Mouse (Mus musculus) ES-Bruce4 (cell line): ENCODE measurements at regions not wholly inside any gene's neighbourhood (a gene's known extent, or its start where the extent isn't known, plus 50 kb on each side); places are given as distances from the start of the nearest gene placed in this dataset.

ENCODE experiments used
- H3K27ac ChIP-seq: 2 replicates; pipeline ENCODE4 v1.5.1; 2012; ENCODE audit warnings: low read length, inconsistent platforms; ENCODE audit not compliant: insufficient read depth
- H3K27me3 ChIP-seq: 2 replicates; pipeline ENCODE4 v1.6.1; 2012; ENCODE audit warnings: mild to moderate bottlenecking, low read length, inconsistent platforms; ENCODE audit not compliant: control insufficient read depth, poor library complexity, insufficient read depth, severe bottlenecking
- H3K36me3 ChIP-seq: 2 replicates; pipeline ENCODE4 v1.6.1; 2012; ENCODE audit warnings: inconsistent platforms, mild to moderate bottlenecking, low read length, moderate library complexity; ENCODE audit not compliant: control insufficient read depth, poor library complexity, insufficient read depth, severe bottlenecking
- H3K4me1 ChIP-seq: one replicate; pipeline ENCODE4 v1.8.1; 2011; ENCODE audit warnings: low read length; ENCODE audit not compliant: control insufficient read depth, insufficient read depth
- H3K4me3 ChIP-seq: 2 replicates; pipeline ENCODE4 v1.5.1; 2011; ENCODE audit warnings: low read depth, mild to moderate bottlenecking, low read length
- H3K9ac ChIP-seq: 2 replicates; pipeline ENCODE4 v1.6.1; 2012; ENCODE audit warnings: low read depth, mild to moderate bottlenecking, inconsistent platforms; ENCODE audit not compliant: poor library complexity, severe bottlenecking
- H3K9me3 ChIP-seq: replicated peaks from 2 replicates; pipeline ENCODE4 v1.6.1; 2012; ENCODE audit warnings: mild to moderate bottlenecking, low read length, inconsistent platforms; ENCODE audit not compliant: control insufficient read depth, poor library complexity, insufficient read depth, severe bottlenecking
- CTCF ChIP-seq: IDR thresholded peaks from one replicate; pipeline ENCODE4 v1.8.1; 2011; ENCODE audit warnings: low read depth, low read length
- EP300 ChIP-seq: IDR thresholded peaks from 2 replicates; pipeline ENCODE4 v1.6.1; 2011; ENCODE audit warnings: low read depth, low read length; ENCODE audit not compliant: insufficient read depth
- POLR2A ChIP-seq: IDR thresholded peaks from one replicate; pipeline ENCODE4 v1.8.1; 2011; ENCODE audit warnings: low read length; ENCODE audit not compliant: insufficient read depth

DNA sequence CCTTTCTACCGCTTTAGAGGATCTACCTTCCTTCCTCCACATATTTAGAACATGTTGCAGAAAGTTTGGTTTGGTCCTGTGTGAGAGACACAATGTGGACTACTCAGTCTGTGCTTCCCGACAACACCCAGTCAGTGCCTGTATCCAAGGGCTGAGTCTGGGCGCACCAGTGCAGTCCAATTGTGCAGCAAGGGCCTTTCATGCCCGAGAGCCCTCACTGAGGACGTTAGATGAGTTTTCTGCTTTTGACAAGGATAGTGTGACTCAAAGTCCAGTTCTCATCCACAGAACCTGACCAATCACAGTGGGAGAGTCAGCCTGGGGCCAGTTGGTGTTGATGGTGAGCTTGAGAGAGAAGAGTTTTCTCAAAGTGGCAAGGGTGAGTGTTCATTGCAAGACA is 81.4 kb upstream of the Zfp648 start:
- Histone ChIP-seq H3K9me3 (no peaks in the 10 kb centered on the region), H3K27me3 (no peaks in the 10 kb centered on the region)
- TF ChIP-seq EP300: no peak
- TF ChIP-seq CTCF: no peak

DNA sequence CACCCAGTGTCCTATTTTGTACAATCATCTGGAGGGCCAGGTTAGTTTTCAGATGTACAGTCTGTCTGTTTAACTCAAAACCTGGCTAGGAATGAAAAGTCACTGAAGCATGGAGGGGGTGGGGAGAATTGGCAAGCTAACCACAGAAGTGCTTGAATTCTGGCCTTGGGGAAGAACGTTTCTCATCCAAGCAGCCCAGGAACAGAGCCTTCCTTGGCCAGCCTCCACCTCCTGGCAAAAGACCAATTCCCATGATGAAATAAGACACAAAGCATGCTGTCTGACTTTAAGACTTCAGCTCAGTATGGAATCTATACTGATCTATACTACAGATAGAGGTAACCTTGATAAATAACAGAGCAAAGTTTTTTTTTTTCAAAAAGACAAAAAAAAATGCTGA is 80.3 kb upstream of the Zfp648 start:
- H3K27ac ChIP-seq: no peak overlapping the region
- no peak overlapping the region for H3K4me3 ChIP-seq
- H3K36me3 ChIP-seq: no peaks in the 10 kb centered on the region
- H3K9me3 ChIP-seq: no peaks in the 10 kb centered on the region
- no peaks in the 10 kb centered on the region for H3K27me3 ChIP-seq
- H3K9ac ChIP-seq: no peak overlapping the region
- H3K4me1 ChIP-seq: no peaks in the 10 kb centered on the region
- no peak for TF ChIP-seq CTCF
- no peak for TF ChIP-seq POLR2A
- no peak for TF ChIP-seq EP300

More for the DNA sequence above, 81.4 kb upstream of the Zfp648 start:
- H3K9ac ChIP-seq: no peak overlapping the region
- no peaks in the 10 kb centered on the region for H3K4me1 ChIP-seq
- H3K4me3 ChIP-seq: no peak overlapping the region
- H3K36me3 ChIP-seq: no peaks in the 10 kb centered on the region
- H3K27ac ChIP-seq: no peak overlapping the region

DNA sequence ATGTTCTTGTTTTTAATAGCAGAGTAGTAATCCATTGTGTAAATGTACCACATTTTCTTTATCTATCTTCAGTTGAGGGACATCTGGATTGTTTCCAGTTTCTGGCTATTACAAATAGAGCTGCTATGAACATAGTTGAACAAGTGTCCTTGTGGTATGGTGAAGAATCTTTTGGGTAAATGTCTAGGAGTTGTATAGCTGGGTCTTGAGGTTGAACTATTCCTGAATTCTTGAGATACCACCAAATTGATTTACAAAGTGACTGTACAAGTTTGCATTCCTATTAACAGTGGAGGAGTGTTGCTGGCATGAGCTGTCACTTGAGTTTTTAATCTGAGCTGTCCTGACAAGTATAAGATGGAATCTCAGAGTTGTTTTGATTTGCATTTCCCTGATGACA is 76.0 kb upstream of the Zfp648 start:
- H3K27ac ChIP-seq: no peak overlapping the region
- no peak overlapping the region for H3K9ac ChIP-seq
- H3K4me3 ChIP-seq: no peak overlapping the region
- no peaks in the 10 kb centered on the region for H3K4me1 ChIP-seq
- no peaks in the 10 kb centered on the region for H3K9me3 ChIP-seq
- no peaks in the 10 kb centered on the region for H3K36me3 ChIP-seq
- H3K27me3 ChIP-seq: no peaks in the 10 kb centered on the region
- no peak for TF ChIP-seq CTCF
- TF ChIP-seq POLR2A: no peak
- no peak for TF ChIP-seq EP300

DNA sequence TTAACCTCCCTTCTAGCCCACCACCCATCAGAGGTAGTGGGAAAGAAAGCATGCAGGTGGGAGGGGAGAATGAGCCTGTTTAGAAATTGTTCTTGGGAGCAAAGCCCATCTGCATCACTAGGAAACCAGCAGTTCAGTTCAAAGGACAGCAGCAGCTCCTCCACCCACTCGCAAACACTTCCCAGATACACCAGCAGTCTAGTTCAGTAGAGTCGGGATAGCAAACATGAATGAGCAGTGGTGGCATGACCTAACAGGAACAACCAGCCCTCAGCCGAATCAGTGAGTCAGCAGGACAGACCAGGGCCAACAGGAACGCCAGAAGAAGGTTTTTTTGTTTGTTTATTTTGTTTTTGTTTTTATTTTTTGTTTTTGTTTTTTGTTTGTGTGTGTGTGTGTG is 74.5 kb upstream of the Zfp648 start:
- no peaks in the 10 kb centered on the region for H3K27me3 ChIP-seq
- TF ChIP-seq POLR2A (no peak), EP300 (no peak), CTCF (no peak)
- H3K27ac ChIP-seq: no peak overlapping the region
- H3K9ac ChIP-seq: no peak overlapping the region
- no peaks in the 10 kb centered on the region for H3K4me1 ChIP-seq
- H3K4me3 ChIP-seq: no peak overlapping the region
- no peaks in the 10 kb centered on the region for H3K9me3 ChIP-seq
- no peaks in the 10 kb centered on the region for H3K36me3 ChIP-seq

DNA sequence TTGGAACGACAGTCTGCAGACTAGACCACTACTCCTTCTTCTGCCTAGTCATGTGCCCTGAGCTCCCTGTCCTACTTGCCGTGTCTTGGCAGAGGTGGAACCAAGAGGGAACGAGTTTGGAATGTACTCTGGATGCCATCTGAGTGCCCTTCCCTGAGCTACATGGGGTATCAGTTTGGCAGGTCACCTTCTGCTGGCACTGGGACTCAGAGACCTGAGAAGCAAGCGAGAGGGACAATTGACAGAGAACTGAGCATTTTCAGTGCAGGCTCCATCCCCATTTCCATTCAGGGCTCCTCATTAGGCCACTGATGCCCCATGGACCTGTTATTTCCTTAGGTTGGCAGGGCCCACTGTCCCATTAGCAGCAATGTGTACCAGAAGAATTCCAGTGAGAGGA is 61.5 kb upstream of the Zfp648 start:
- Histone ChIP-seq H3K4me1 (no peaks in the 10 kb centered on the region), H3K9me3 (no peaks in the 10 kb centered on the region), H3K36me3 (no peaks in the 10 kb centered on the region), H3K27me3 (no peaks in the 10 kb centered on the region), H3K27ac (no peak overlapping the region), H3K4me3 (no peak overlapping the region), H3K9ac (no peak overlapping the region)
- no peak for TF ChIP-seq POLR2A
- TF ChIP-seq EP300: no peak
- no peak for TF ChIP-seq CTCF

DNA sequence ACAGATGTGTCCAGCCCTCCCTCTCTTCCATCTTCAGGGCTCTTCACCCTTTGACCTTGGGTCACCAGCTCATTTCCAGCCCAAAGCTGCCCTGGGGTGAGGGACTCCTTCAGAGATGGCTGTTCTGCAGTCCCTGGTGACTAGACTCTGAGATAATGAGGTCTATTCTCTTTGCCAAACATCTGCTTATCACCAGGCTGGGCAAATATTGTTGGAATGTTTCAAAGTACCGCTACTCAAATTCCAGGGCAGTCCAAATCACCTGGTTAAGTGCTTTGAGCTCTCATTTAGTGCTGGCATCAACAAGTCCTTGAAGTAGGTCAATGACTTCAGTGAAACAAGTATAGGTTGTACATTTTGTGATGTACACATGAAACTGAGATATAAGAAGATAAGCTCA is 57.3 kb upstream of the Zfp648 start:
- H3K4me1 ChIP-seq: no peaks in the 10 kb centered on the region
- TF ChIP-seq EP300 (no peak), CTCF (no peak), POLR2A (no peak)
- no peaks in the 10 kb centered on the region for H3K9me3 ChIP-seq
- no peak overlapping the region for H3K9ac ChIP-seq
- H3K36me3 ChIP-seq: no peaks in the 10 kb centered on the region
- no peaks in the 10 kb centered on the region for H3K27me3 ChIP-seq
- no peak overlapping the region for H3K4me3 ChIP-seq
- H3K27ac ChIP-seq: no peak overlapping the region
